Mouse (Mus musculus) E14TG2a.4 (cell line): ENCODE results near the gene Camk2d.

Source experiments
- H3K27me3 ChIP-seq: 2 replicates; pipeline ENCODE4 v1.6.1; 2014; ENCODE audit warnings: low read length, control low read depth; ENCODE audit not compliant: insufficient read depth
- H3K36me3 ChIP-seq: 2 replicates; pipeline ENCODE4 v1.6.1; 2014; ENCODE audit warnings: low read length, control low read depth; ENCODE audit not compliant: insufficient read depth
- H3K4me1 ChIP-seq: replicated peaks from 2 replicates; pipeline ENCODE4 v1.6.1; 2014; ENCODE audit warnings: low read depth, low read length, control low read depth
- H3K4me3 ChIP-seq: replicated peaks from 2 replicates; pipeline ENCODE4 v1.5.1; 2014; ENCODE audit warnings: mild to moderate bottlenecking, low read length
- H3K9me3 ChIP-seq: 2 replicates; pipeline ENCODE4 v1.6.1; 2014; ENCODE audit warnings: low read length, control low read depth
- CTCF ChIP-seq: conservative IDR thresholded peaks from 2 replicates; pipeline ENCODE4 v1.5.1; 2014; ENCODE audit warnings: low read length
- NANOG ChIP-seq: IDR thresholded peaks from 2 replicates; pipeline ENCODE4 v1.6.1; 2014; ENCODE audit warnings: borderline replicate concordance, low read length, mixed read lengths
- POU5F1 ChIP-seq: IDR thresholded peaks from 2 replicates; pipeline ENCODE4 v1.6.1; 2014; ENCODE audit warnings: low read length, borderline replicate concordance

Camk2d gene

GRCm38 (mm10) chr3:126652361-126652760 is 56.3 kb downstream of the Camk2d start:
- Histone ChIP-seq H3K4me1 (no peaks in the 10 kb centered on the region), H3K9me3 (no peaks in the 10 kb centered on the region), H3K36me3 (no peaks in the 10 kb centered on the region), H3K4me3 (no peak overlapping the region), H3K27me3 (no peaks in the 10 kb centered on the region)
- TF ChIP-seq NANOG, result no peak
- TF ChIP-seq CTCF, result no peak
- TF ChIP-seq POU5F1, result no peak

GRCm38 (mm10) chr3:126653118-126653517 is 57.0 kb downstream of the Camk2d start:
- Histone ChIP-seq H3K4me1 (no peaks in the 10 kb centered on the region), H3K4me3 (no peak overlapping the region)
- TF ChIP-seq NANOG, result no peak
- no peak for TF ChIP-seq CTCF
- TF ChIP-seq POU5F1, result no peak

GRCm38 (mm10) chr3:126656173-126656572 is 60.1 kb downstream of the Camk2d start:
- Histone ChIP-seq H3K27me3 (no peaks in the 10 kb centered on the region), H3K9me3 (no peaks in the 10 kb centered on the region), H3K36me3 (no peaks in the 10 kb centered on the region), H3K4me1 (no peaks in the 10 kb centered on the region), H3K4me3 (no peak overlapping the region)
- TF ChIP-seq CTCF, result no peak
- TF ChIP-seq NANOG, result no peak
- TF ChIP-seq POU5F1, result no peak

More at GRCm38 (mm10) chr3:126653118-126653517, 57.0 kb downstream of the Camk2d start:
- Histone ChIP-seq H3K9me3 (no peaks in the 10 kb centered on the region), H3K27me3 (no peaks in the 10 kb centered on the region), H3K36me3 (no peaks in the 10 kb centered on the region)

- no peak overlapping the region for H3K4me3 ChIP-seq
- no peak for TF ChIP-seq NANOG
- no peak for TF ChIP-seq POU5F1
- no peak for TF ChIP-seq CTCF
- H3K4me1 ChIP-seq, result no peaks in the 10 kb centered on the region
- H3K9me3 ChIP-seq, result no peaks in the 10 kb centered on the region
- H3K27me3 ChIP-seq, result no peaks in the 10 kb centered on the region
- H3K36me3 ChIP-seq, result no peaks in the 10 kb centered on the region
Observed at GRCm38 (mm10) chr3:126657895-126658294, 61.8 kb downstream of the Camk2d start.

- Histone ChIP-seq H3K36me3 (no peaks in the 10 kb centered on the region), H3K9me3 (no peaks in the 10 kb centered on the region), H3K27me3 (no peaks in the 10 kb centered on the region), H3K4me1 (no peaks in the 10 kb centered on the region), H3K4me3 (no peak overlapping the region)
- TF ChIP-seq CTCF (no peak), NANOG (no peak), POU5F1 (no peak)
Observed at GRCm38 (mm10) chr3:126658791-126659190, 62.7 kb downstream of the Camk2d start.

- Histone ChIP-seq H3K9me3 (no peaks in the 10 kb centered on the region), H3K4me1 (no peaks in the 10 kb centered on the region), H3K27me3 (no peaks in the 10 kb centered on the region), H3K36me3 (no peaks in the 10 kb centered on the region), H3K4me3 (no peak overlapping the region)
- TF ChIP-seq NANOG (no peak), POU5F1 (no peak), CTCF (no peak)
Observed at GRCm38 (mm10) chr3:126659235-126659634, 63.1 kb downstream of the Camk2d start.

GRCm38 (mm10) chr3:126659832-126660564 is 63.9 kb downstream of the Camk2d start:
- Histone ChIP-seq H3K36me3 (no peaks in the 10 kb centered on the region), H3K27me3 (no peaks in the 10 kb centered on the region), H3K4me1 (no peaks in the 10 kb centered on the region), H3K4me3 (no peak overlapping the region), H3K9me3 (no peaks in the 10 kb centered on the region)
- TF ChIP-seq POU5F1 (no peak), NANOG (no peak), CTCF (no peak)

GRCm38 (mm10) chr3:126660575-126660974 is 64.5 kb downstream of the Camk2d start:
- H3K36me3 ChIP-seq, result no peaks in the 10 kb centered on the region
- H3K9me3 ChIP-seq, result no peaks in the 10 kb centered on the region
- H3K4me1 ChIP-seq, result no peaks in the 10 kb centered on the region
- no peaks in the 10 kb centered on the region for H3K27me3 ChIP-seq
- TF ChIP-seq NANOG (no peak), CTCF (no peak), POU5F1 (no peak)
- no peak overlapping the region for H3K4me3 ChIP-seq

GRCm38 (mm10) chr3:126660986-126661385 is 64.9 kb downstream of the Camk2d start:
- TF ChIP-seq POU5F1, result no peak
- TF ChIP-seq CTCF, result no peak
- TF ChIP-seq NANOG, result no peak
- no peaks in the 10 kb centered on the region for H3K4me1 ChIP-seq
- H3K27me3 ChIP-seq, result no peaks in the 10 kb centered on the region
- H3K36me3 ChIP-seq, result no peaks in the 10 kb centered on the region
- no peak overlapping the region for H3K4me3 ChIP-seq
- H3K9me3 ChIP-seq, result no peaks in the 10 kb centered on the region
